Mouse (Mus musculus): Measurements from ENCODE around the gene Tsg101.

GRCm38 (mm10) chr7:46855866-46856560 is 63.8 kb downstream of the Tsg101 start:
- no peak for TF ChIP-seq POLR2A (IDR thresholded peaks at IDR 0.05; ENCODE audit: borderline replicate concordance, low read depth, low read length)
- TF ChIP-seq CTCF (IDR thresholded peaks at IDR 0.05; ENCODE audit: low read depth, low read length) = no peak

Data from bone marrow macrophage, adult 2 months (primary cell).